Mouse (Mus musculus): ENCODE measurements around the gene Brpf3.
"Not testable (repeated sequence)": the region's sequence is repeated elsewhere in the genome, so short reads cannot be mapped to it uniquely, and the experiment has no call there.

The Brpf3 gene

GRCm38 (mm10) chr17:28800671-28801412 is at the start of gene Brpf3:
Gene Brpf3 (plus strand): TSS chr17:28801090.
- peak; percentile 88 for DNase-seq (ENCODE audit: low read depth, low spot score)

GRCm38 (mm10) chr17:28756447-28756846 is 44.4 kb upstream of the Brpf3 start:
- no peak for DNase-seq (ENCODE audit: low read depth, low spot score)

GRCm38 (mm10) chr17:28757470-28757869 is 43.4 kb upstream of the Brpf3 start:
- DNase-seq (ENCODE audit: low read depth, low spot score), result no peak

- no peak for DNase-seq (ENCODE audit: low read depth, low spot score)
Observed at GRCm38 (mm10) chr17:28760736-28761312, 40.1 kb upstream of the Brpf3 start.

GRCm38 (mm10) chr17:28761871-28762270 is 39.0 kb upstream of the Brpf3 start:
- DNase-seq (ENCODE audit: low read depth, low spot score), result peak; percentile 81

- DNase-seq (ENCODE audit: low read depth, low spot score), result no peak
Observed at GRCm38 (mm10) chr17:28766203-28766602, 34.7 kb upstream of the Brpf3 start.

- no peak for DNase-seq (ENCODE audit: low read depth, low spot score)
Observed at GRCm38 (mm10) chr17:28766781-28767515, 33.9 kb upstream of the Brpf3 start.

- DNase-seq (ENCODE audit: low read depth, low spot score), result no peak
Observed at GRCm38 (mm10) chr17:28769121-28769874, 31.6 kb upstream of the Brpf3 start, which contains the start of gene Mapk13. Gene Mapk13 (plus strand): TSS chr17:28769297.

- peak; percentile 31 for DNase-seq (ENCODE audit: low read depth, low spot score)
Observed at GRCm38 (mm10) chr17:28769875-28770421, 30.9 kb upstream of the Brpf3 start.

GRCm38 (mm10) chr17:28771289-28771688 is 29.6 kb upstream of the Brpf3 start:
- no peak for DNase-seq (ENCODE audit: low read depth, low spot score)

- DNase-seq (ENCODE audit: low read depth, low spot score), result not testable (repeated sequence)
Observed at GRCm38 (mm10) chr17:28774303-28774702, 26.6 kb upstream of the Brpf3 start.

GRCm38 (mm10) chr17:28775161-28775560 is 25.7 kb upstream of the Brpf3 start:
- no peak for DNase-seq (ENCODE audit: low read depth, low spot score)

GRCm38 (mm10) chr17:28776817-28777216 is 24.1 kb upstream of the Brpf3 start:
- no peak for DNase-seq (ENCODE audit: low read depth, low spot score)

- peak; percentile 98 for DNase-seq (ENCODE audit: low read depth, low spot score)
Observed at GRCm38 (mm10) chr17:28777231-28778005, 23.5 kb upstream of the Brpf3 start.

- no peak for DNase-seq (ENCODE audit: low read depth, low spot score)
Observed at GRCm38 (mm10) chr17:28779735-28780134, 21.2 kb upstream of the Brpf3 start.

- no peak for DNase-seq (ENCODE audit: low read depth, low spot score)
Observed at GRCm38 (mm10) chr17:28780836-28781235, 20.1 kb upstream of the Brpf3 start.

- DNase-seq (ENCODE audit: low read depth, low spot score), result no peak
Observed at GRCm38 (mm10) chr17:28781290-28782045, 19.4 kb upstream of the Brpf3 start.

- no peak for DNase-seq (ENCODE audit: low read depth, low spot score)
Observed at GRCm38 (mm10) chr17:28785036-28785435, 15.9 kb upstream of the Brpf3 start.

- DNase-seq (ENCODE audit: low read depth, low spot score), result no peak
Observed at GRCm38 (mm10) chr17:28787507-28787906, 13.4 kb upstream of the Brpf3 start.

- peak; percentile 55 for DNase-seq (ENCODE audit: low read depth, low spot score)
Observed at GRCm38 (mm10) chr17:28797031-28797430, 3.9 kb upstream of the Brpf3 start.

Data from brain, adult 2 months (tissue).